Mouse (Mus musculus) limb, embryonic 13.5 days (tissue): ENCODE data around the gene Car2. TPM values are rescaled to one million over a fixed set of nuclear protein-coding genes. Genes with fewer than 3 reads are reported as not detected.

Experiments
- ATAC-seq: fragments of 200-750 bp; cut with Nextera tagmentation; 2 replicates; pipeline ENCODE4 v1.8.0; 2017; ENCODE audit warnings: low read depth, moderate number of reproducible peaks, moderate TSS enrichment; ENCODE audit not compliant: low FRiP score
- H3K27ac ChIP-seq: fragments of 300-500 bp; sonication (generic); 2 replicates; pipeline ENCODE4 v1.5.1; 2015; ENCODE audit warnings: inconsistent platforms, mild to moderate bottlenecking, moderate library complexity
- H3K27me3 ChIP-seq: fragments of 300-500 bp; sonication (generic); 2 replicates; pipeline ENCODE4 v1.6.1; 2015; ENCODE audit warnings: mild to moderate bottlenecking, inconsistent platforms
- H3K36me3 ChIP-seq: fragments of 300-500 bp; sonication (generic); 2 replicates; pipeline ENCODE4 v1.6.1; 2015; ENCODE audit warnings: inconsistent platforms, mild to moderate bottlenecking, moderate library complexity
- H3K4me1 ChIP-seq: fragments of 300-500 bp; sonication (generic); 2 replicates; pipeline ENCODE4 v1.6.1; 2015; ENCODE audit warnings: inconsistent platforms
- H3K4me2 ChIP-seq: fragments of 300-500 bp; sonication (generic); replicated peaks from 2 replicates; pipeline ENCODE4 v1.6.1; 2015; ENCODE audit warnings: inconsistent platforms, mild to moderate bottlenecking, moderate library complexity
- H3K4me3 ChIP-seq: fragments of 300-500 bp; sonication (generic); 2 replicates; pipeline ENCODE4 v1.5.1; 2015; ENCODE audit warnings: moderate library complexity, mild to moderate bottlenecking, inconsistent platforms
- H3K9ac ChIP-seq: fragments of 300-500 bp; sonication (generic); 2 replicates; pipeline ENCODE4 v1.6.1; 2015; ENCODE audit warnings: mild to moderate bottlenecking, inconsistent platforms
- H3K9me3 ChIP-seq: fragments of 300-500 bp; sonication (generic); 2 replicates; pipeline ENCODE4 v1.6.1; 2016; ENCODE audit warnings: inconsistent platforms
- WGBS: fragments of 180-500 bp; shearing (Covaris S2); methylation state at CpG from one replicate; pipeline ENCODE4 v1.1.7; 2015; 5-methylcytosine and 5-hydroxymethylcytosine counted together
- polyA plus RNA-seq: library from polyadenylated mRNA; unstranded; fragments of >200 nt; fragmentation: Nextera tagmentation; extraction: Ambion mirVana; gene quantifications from 2 replicates; pipeline ENCODE4 v1.2.1, GENCODE M21; 2015

Car2 gene
- polyA plus RNA-seq, 1 experiment from 2014 or later = 22.3 TPM

- H3K27me3 ChIP-seq = peaks cover 14% of the 10 kb centered on the region
Measured at GRCm38 (mm10) chr3:14882005-14882404, 4.1 kb upstream of the Car2 start.

DNA sequence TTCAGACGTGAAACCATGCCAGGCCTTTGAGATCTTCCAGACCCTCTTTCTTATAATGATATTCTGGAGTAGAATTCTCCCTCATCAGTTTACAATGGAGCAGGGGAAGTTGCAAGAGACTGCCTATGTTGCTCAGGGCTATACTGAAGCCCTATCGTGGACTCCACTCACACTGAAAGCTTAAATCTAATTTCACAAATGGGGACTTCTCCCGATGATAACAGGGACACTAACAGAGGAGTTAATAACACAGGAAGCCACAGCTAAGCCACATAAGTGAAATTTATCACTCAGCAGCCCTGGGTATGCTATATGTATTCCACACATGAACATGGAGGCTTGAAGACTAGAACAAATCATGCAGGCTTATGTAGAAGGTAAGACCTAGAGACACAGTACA is 3.3 kb upstream of the Car2 start:
- 67% methylated on average over 3 of the region's 3 CpGs for WGBS
- Histone ChIP-seq H3K9ac (no peak overlapping the region), H3K9me3 (no peaks in the 10 kb centered on the region), H3K27ac (no peak overlapping the region), H3K4me1 (peaks cover 5% of the 10 kb centered on the region; the same call in 1 of the 2 replicates), H3K27me3 (peaks cover 21% of the 10 kb centered on the region), H3K36me3 (no peaks in the 10 kb centered on the region), H3K4me2 (no peak overlapping the region), H3K4me3 (no peak overlapping the region)
- no peak for ATAC-seq

More at GRCm38 (mm10) chr3:14882005-14882404, 4.1 kb upstream of the Car2 start:
- Histone ChIP-seq H3K4me1 (peaks cover 3% of the 10 kb centered on the region; the same call in 1 of the 2 replicates), H3K9me3 (no peaks in the 10 kb centered on the region), H3K36me3 (no peaks in the 10 kb centered on the region), H3K27ac (no peak overlapping the region), H3K9ac (no peak overlapping the region), H3K4me2 (no peak overlapping the region), H3K4me3 (no peak overlapping the region)
- ATAC-seq = no peak

DNA sequence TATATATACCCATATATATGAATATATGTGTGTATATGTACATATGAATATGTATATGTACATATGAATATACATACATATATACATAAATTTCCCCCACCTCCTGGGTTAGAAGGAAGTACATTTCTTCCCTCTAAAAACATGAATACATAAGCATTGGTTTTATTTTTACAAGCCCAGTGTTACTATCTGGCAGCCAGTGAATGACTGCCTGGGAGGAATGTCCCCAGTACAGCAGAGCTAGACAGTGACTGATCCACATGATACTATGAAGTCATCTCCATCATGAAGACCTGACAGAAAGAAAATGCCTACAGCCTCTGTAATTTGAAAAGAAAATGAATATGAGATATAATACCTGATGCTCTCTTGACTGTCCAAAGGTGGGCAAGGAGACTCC is 1.2 kb upstream of the Car2 start:
- H3K4me1 ChIP-seq = peaks cover 5% of the 10 kb centered on the region; the same call in 1 of the 2 replicates
- no peaks in the 10 kb centered on the region for H3K9me3 ChIP-seq
- no peak overlapping the region for H3K9ac ChIP-seq
- H3K4me2 ChIP-seq = no peak overlapping the region
- no peak overlapping the region for H3K27ac ChIP-seq
- H3K4me3 ChIP-seq = no peak overlapping the region
- no peak for ATAC-seq
- H3K36me3 ChIP-seq = no peaks in the 10 kb centered on the region
- H3K27me3 ChIP-seq = peaks cover 26% of the 10 kb centered on the region

DNA sequence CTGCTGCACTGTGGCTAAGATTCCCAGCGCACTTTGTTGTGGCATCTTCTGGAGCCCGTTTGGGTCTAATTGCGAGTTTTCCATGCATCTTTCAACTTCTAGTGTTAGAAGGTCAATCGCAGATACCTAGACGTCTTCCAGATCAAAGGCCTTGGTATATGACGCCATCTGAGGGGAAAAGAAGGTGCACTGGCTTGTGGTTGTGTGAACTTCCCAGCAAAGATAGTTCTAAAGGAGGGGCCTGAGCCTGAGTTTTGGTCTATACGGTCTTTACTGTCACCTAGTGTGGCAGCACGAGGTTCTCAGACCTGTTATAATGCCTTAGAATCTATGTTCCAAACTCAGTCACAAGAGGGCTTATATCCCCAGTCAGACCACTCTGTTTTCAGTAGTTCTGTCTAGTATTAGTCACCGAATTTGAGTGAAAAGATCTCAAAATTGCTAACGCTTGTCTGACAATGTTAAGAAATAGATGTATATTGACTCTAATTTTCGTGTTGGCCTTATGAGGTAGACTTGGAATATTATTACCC is 1.1 kb downstream of the Car2 start:
- H3K36me3 ChIP-seq = no peaks in the 10 kb centered on the region
- ATAC-seq = no peak
- H3K27ac ChIP-seq = no peak overlapping the region
- H3K4me2 ChIP-seq = peak overlapping the region; percentile 94
- H3K4me3 ChIP-seq = peak overlapping the region; percentile 71
- WGBS = 37% methylated on average over 11 of the region's 11 CpGs
- H3K4me1 ChIP-seq = peaks cover 5% of the 10 kb centered on the region; the same call in 1 of the 2 replicates
- peak overlapping the region; percentile 73; the same call in 1 of the 2 replicates for H3K9ac ChIP-seq
- peaks cover 26% of the 10 kb centered on the region for H3K27me3 ChIP-seq
- H3K9me3 ChIP-seq = no peaks in the 10 kb centered on the region

DNA sequence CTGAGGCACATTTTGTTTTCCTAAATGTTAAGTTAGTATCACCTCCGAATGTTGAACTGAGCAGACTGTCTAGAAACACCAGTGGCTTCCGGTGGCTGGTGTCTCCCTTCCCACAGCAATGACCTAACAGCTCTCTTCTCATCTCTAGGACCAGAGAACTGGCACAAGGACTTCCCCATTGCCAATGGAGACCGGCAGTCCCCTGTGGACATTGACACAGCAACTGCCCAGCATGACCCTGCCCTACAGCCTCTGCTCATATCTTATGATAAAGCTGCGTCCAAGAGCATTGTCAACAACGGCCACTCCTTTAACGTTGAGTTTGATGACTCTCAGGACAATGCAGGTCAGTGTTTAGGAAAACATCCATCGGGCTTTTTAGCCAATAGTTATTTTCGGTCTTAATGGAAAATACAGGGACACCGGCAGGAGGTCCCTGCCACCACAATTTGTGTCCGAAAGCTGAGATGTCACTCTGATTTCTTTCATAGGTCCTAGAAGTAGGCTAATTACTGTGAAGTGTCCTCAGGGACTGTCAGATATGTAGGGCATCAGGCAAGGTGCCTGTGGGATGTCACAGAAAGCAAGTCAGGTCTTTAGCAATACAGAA is 1.7 kb downstream of the Car2 start:
- no peak for ATAC-seq
- Histone ChIP-seq H3K36me3 (no peaks in the 10 kb centered on the region), H3K27ac (no peak overlapping the region), H3K27me3 (peaks cover 26% of the 10 kb centered on the region), H3K9me3 (no peaks in the 10 kb centered on the region), H3K9ac (no peak overlapping the region), H3K4me3 (peak overlapping the region; percentile 0; the same call in 1 of the 2 replicates), H3K4me1 (peaks cover 5% of the 10 kb centered on the region; the same call in 1 of the 2 replicates), H3K4me2 (no peak overlapping the region)
- 81% methylated on average over 10 of the region's 10 CpGs for WGBS

DNA sequence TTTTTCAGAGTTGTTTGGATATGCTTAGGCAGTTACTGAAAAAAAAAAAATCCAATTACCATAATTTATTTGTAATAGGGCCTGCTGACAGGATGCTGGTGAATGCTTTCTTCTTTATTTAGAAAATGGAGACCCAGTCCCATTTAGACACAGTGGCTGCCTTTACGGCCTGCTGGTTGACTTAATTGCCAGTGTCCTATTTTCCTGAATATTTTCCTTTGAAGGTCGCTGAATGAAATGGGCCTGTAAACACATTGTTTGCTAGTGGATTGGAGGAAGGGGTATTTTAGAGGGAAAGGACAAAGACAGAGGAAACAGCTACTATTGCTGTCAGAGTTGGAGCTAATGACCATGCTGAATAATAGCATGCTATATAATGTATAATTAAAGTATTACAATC is 2.5 kb downstream of the Car2 start:
- WGBS = 45% methylated on average over 2 of the region's 2 CpGs

GRCm38 (mm10) chr3:14889085-14889484 is 3.0 kb downstream of the Car2 start:
- Histone ChIP-seq H3K27me3 (peaks cover 26% of the 10 kb centered on the region), H3K36me3 (no peaks in the 10 kb centered on the region), H3K4me2 (no peak overlapping the region), H3K9me3 (no peaks in the 10 kb centered on the region), H3K9ac (no peak overlapping the region), H3K4me3 (no peak overlapping the region), H3K27ac (no peak overlapping the region), H3K4me1 (peaks cover 5% of the 10 kb centered on the region; the same call in 1 of the 2 replicates)
- no peak for ATAC-seq
- 61% methylated on average over 2 of the region's 2 CpGs for WGBS

More for the DNA sequence above, 2.5 kb downstream of the Car2 start:
- Histone ChIP-seq H3K36me3 (no peaks in the 10 kb centered on the region), H3K4me3 (no peak overlapping the region), H3K4me2 (no peak overlapping the region), H3K27ac (no peak overlapping the region), H3K9me3 (no peaks in the 10 kb centered on the region), H3K27me3 (peaks cover 26% of the 10 kb centered on the region), H3K9ac (no peak overlapping the region), H3K4me1 (peaks cover 5% of the 10 kb centered on the region; the same call in 1 of the 2 replicates)
- ATAC-seq = no peak

DNA sequence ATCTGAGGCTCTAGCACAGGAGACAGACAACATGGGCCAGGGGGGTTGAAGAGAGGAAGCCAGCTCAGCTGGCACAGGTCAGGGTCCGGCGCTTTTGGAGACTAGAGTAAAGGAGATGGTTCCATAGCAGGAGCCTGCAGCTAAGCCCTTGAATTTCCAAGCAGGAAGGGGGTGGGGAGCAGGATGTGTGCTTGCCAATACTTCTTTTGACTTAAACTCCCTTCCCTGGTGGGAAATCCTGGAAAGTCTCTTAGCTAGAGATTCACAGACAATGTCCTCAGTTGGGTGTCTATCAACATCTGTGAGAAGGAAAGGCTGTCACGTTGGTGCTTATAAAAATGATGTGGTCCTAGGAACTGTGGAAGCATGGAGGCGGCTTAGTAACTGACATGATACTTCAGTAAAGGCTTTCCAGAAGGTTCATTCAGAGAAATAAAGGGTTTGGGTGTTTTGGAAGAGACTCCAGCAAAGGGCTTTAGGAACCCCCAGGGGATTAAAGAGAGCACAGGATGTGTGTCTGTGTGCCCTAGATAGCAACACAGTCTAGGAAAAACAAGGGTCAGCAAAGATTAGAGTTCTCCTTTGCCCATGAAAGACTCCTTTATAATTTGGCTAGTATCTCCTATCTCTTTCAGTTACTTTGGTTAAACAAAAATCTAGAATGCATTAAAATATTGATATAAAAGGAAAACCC is 3.8 kb downstream of the Car2 start:
- Histone ChIP-seq H3K4me3 (no peak overlapping the region), H3K4me1 (peaks cover 5% of the 10 kb centered on the region; the same call in 1 of the 2 replicates), H3K27me3 (peaks cover 25% of the 10 kb centered on the region), H3K36me3 (no peaks in the 10 kb centered on the region), H3K9me3 (no peaks in the 10 kb centered on the region), H3K4me2 (no peak overlapping the region), H3K9ac (no peak overlapping the region), H3K27ac (no peak overlapping the region)
- WGBS = 64% methylated on average over 4 of the region's 4 CpGs
- no peak for ATAC-seq

GRCm38 (mm10) chr3:14892991-14893390 is 6.9 kb downstream of the Car2 start:
- ATAC-seq = no peak

GRCm38 (mm10) chr3:14893700-14894099 is 7.6 kb downstream of the Car2 start:
- no peak overlapping the region for H3K27ac ChIP-seq
- H3K4me2 ChIP-seq = no peak overlapping the region
- no peaks in the 10 kb centered on the region for H3K4me1 ChIP-seq
- no peak for ATAC-seq
- 57% methylated on average over 5 of the region's 5 CpGs for WGBS
- H3K9me3 ChIP-seq = no peaks in the 10 kb centered on the region
- no peak overlapping the region for H3K4me3 ChIP-seq
- H3K27me3 ChIP-seq = no peaks in the 10 kb centered on the region
- H3K36me3 ChIP-seq = no peaks in the 10 kb centered on the region
- no peak overlapping the region for H3K9ac ChIP-seq

More at GRCm38 (mm10) chr3:14892991-14893390, 6.9 kb downstream of the Car2 start:
- Histone ChIP-seq H3K4me3 (no peak overlapping the region), H3K27me3 (peaks cover 3% of the 10 kb centered on the region), H3K4me1 (no peaks in the 10 kb centered on the region), H3K36me3 (no peaks in the 10 kb centered on the region), H3K27ac (no peak overlapping the region), H3K9ac (no peak overlapping the region), H3K4me2 (no peak overlapping the region), H3K9me3 (no peaks in the 10 kb centered on the region)
- WGBS = 82% methylated on average over 3 of the region's 3 CpGs

DNA sequence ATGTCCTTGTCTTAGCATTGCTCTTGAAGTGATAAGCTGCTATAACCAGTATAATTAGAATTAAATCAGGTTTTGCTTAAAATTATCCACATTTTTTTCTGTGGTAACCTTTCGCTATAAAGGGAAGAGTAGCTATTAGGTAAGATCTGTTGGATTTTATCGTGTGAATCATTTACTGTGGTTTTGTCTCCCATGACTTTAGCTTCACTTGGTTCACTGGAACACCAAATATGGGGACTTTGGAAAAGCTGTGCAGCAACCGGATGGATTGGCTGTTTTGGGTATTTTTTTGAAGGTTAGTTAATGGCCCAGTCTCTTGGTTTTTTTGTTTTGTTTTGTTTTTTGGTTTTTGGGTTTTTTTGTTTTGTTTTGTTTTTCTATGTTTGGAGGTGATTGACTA is 9.3 kb downstream of the Car2 start:
- 91% methylated on average over 3 of the region's 3 CpGs for WGBS
- H3K36me3 ChIP-seq = no peaks in the 10 kb centered on the region
- no peaks in the 10 kb centered on the region for H3K9me3 ChIP-seq
- no peak overlapping the region for H3K9ac ChIP-seq
- H3K27ac ChIP-seq = no peak overlapping the region
- no peak overlapping the region for H3K4me2 ChIP-seq
- H3K4me1 ChIP-seq = no peaks in the 10 kb centered on the region
- no peak for ATAC-seq
- H3K27me3 ChIP-seq = no peaks in the 10 kb centered on the region
- H3K4me3 ChIP-seq = no peak overlapping the region

GRCm38 (mm10) chr3:14897770-14898169 is 11.7 kb downstream of the Car2 start:
- H3K36me3 ChIP-seq = no peaks in the 10 kb centered on the region
- no peaks in the 10 kb centered on the region for H3K27me3 ChIP-seq
- H3K4me2 ChIP-seq = no peak overlapping the region
- H3K4me1 ChIP-seq = no peaks in the 10 kb centered on the region
- ATAC-seq = no peak
- WGBS = 83% methylated on average over 6 of the region's 6 CpGs
- no peak overlapping the region for H3K4me3 ChIP-seq
- no peak overlapping the region for H3K9ac ChIP-seq
- no peak overlapping the region for H3K27ac ChIP-seq
- no peaks in the 10 kb centered on the region for H3K9me3 ChIP-seq
